Mouse (Mus musculus): ENCODE measurements around the gene Pelp1.
"Not testable (repeated sequence)": the region's sequence is repeated elsewhere in the genome, so short reads cannot be mapped to it uniquely, and the experiment has no call there.

The Pelp1 gene

GRCm38 (mm10) chr11:70409594-70410296 lies at the start of gene Pelp1:
Gene Pelp1 (minus strand): TSS chr11:70410031.
- DNase-seq = peak; percentile 74 to 78

- DNase-seq = no peak
These were observed 49.1 kb upstream of the Pelp1 start, which contains the start of gene Zmynd15 for GRCm38 (mm10) chr11:70458688-70459600. Gene Zmynd15 (plus strand): TSS chr11:70459433.

- DNase-seq = peak in 1 of 2 experiments; percentile 40
These were observed 43.6 kb upstream of the Pelp1 start for GRCm38 (mm10) chr11:70453261-70454044.

- peak; percentile 98 for DNase-seq
These were observed 42.1 kb upstream of the Pelp1 start, which contains the start of gene Med11 for GRCm38 (mm10) chr11:70451797-70452498. Gene Med11 (plus strand): TSS chr11:70451919.

- DNase-seq = no peak
These were observed 41.1 kb upstream of the Pelp1 start for GRCm38 (mm10) chr11:70450926-70451325.

- no peak for DNase-seq
These were observed 37.5 kb upstream of the Pelp1 start for GRCm38 (mm10) chr11:70447373-70447772.

GRCm38 (mm10) chr11:70446756-70447155 lies 36.9 kb upstream of the Pelp1 start:
- no peak for DNase-seq

GRCm38 (mm10) chr11:70444667-70445066 lies 34.8 kb upstream of the Pelp1 start:
- DNase-seq = no peak

GRCm38 (mm10) chr11:70443964-70444363 lies 34.1 kb upstream of the Pelp1 start:
- no peak for DNase-seq

- DNase-seq = no peak
These were observed 32.1 kb upstream of the Pelp1 start for GRCm38 (mm10) chr11:70441882-70442281.

GRCm38 (mm10) chr11:70440637-70441036 lies 30.8 kb upstream of the Pelp1 start:
- DNase-seq = no peak

GRCm38 (mm10) chr11:70438728-70439374 lies 29.0 kb upstream of the Pelp1 start:
- no peak for DNase-seq

GRCm38 (mm10) chr11:70437426-70437825 lies 27.6 kb upstream of the Pelp1 start:
- no peak for DNase-seq

- no peak for DNase-seq
These were observed 25.6 kb upstream of the Pelp1 start for GRCm38 (mm10) chr11:70435476-70435875.

- no peak for DNase-seq
These were observed 24.1 kb upstream of the Pelp1 start for GRCm38 (mm10) chr11:70433951-70434350.

GRCm38 (mm10) chr11:70433569-70433943 lies 23.7 kb upstream of the Pelp1 start:
- no peak for DNase-seq

- no peak for DNase-seq
These were observed 23.2 kb upstream of the Pelp1 start for GRCm38 (mm10) chr11:70432895-70433568.

GRCm38 (mm10) chr11:70432048-70432894 lies 22.4 kb upstream of the Pelp1 start, which contains the start of gene Arrb2:
Gene Arrb2 (plus strand): TSS chr11:70432635.
- peak; percentile 97 to 98 for DNase-seq

- DNase-seq = no peak
These were observed 21.7 kb upstream of the Pelp1 start for GRCm38 (mm10) chr11:70431574-70431973.

- not testable (repeated sequence) for DNase-seq
These were observed 16.8 kb upstream of the Pelp1 start for GRCm38 (mm10) chr11:70426598-70426997.

Measured in kidney, adult 8-10 months (tissue).